Mouse (Mus musculus) megakaryocyte, embryonic 14.5 days (primary cell): ENCODE results near the gene Palb2.

Source experiments
- FLI1 ChIP-seq: IDR thresholded peaks from 2 replicates; pipeline ENCODE4 v1.6.1; 2012; ENCODE audit warnings: low read length, inconsistent platforms, mixed read lengths
- GATA1 ChIP-seq: IDR thresholded peaks from 3 replicates; pipeline ENCODE4 v1.6.1; 2012; ENCODE audit warnings: mixed read lengths, low read length, inconsistent platforms, borderline replicate concordance

- TF ChIP-seq GATA1 (no peak), FLI1 (no peak)
Observed at GRCm38 (mm10) chr7:122167203-122167602, 34.4 kb upstream of the Palb2 start.
